ENCODE assay signal across 11 mouse cellular contexts in genomic region chr14:55477829-55478228, GRCm38 (mm10). TPM values are rescaled to one million over a fixed set of nuclear protein-coding genes. Genes with fewer than 3 reads are reported as not detected.
DNase-seq lines count a peak whose midpoint lies in the region; ATAC-seq and TF ChIP-seq lines count a peak whose summit lies in the region.
"Had no signal": no experiment of that assay in that cellular context is flagged by ENCODE, and none has a peak within 500 bp of the region (broad histone marks: within the 10 kb centered on the region; RNA-seq: fewer than 3 reads in every experiment).

No protein-coding gene starts in this region.

- H3K4me1 ChIP-seq in heart, embryonic 10.5 days: peaks cover 13% of the 10 kb centered on the region; the same call in 1 of the 2 replicates
- peaks cover 10% of the 10 kb centered on the region for H3K4me1 ChIP-seq in lung, embryonic 16.5 days (replicated peaks; ENCODE audit: control insufficient read depth, insufficient read depth, low read length)
- peaks cover 13% of the 10 kb centered on the region for H3K4me1 ChIP-seq in intestine, embryonic 16.5 days (ENCODE audit: control insufficient read depth, insufficient read depth, low read length)

- H3K9me3 ChIP-seq in heart, embryonic 10.5 days: no peaks in the 10 kb centered on the region
- H3K9me3 ChIP-seq in lung, embryonic 16.5 days (ENCODE audit: control insufficient read depth, low read length): no peaks in the 10 kb centered on the region
- no peaks in the 10 kb centered on the region for H3K9me3 ChIP-seq in intestine, embryonic 16.5 days (ENCODE audit: control insufficient read depth, low read length)
- H3K9me3 ChIP-seq: hindbrain, embryonic 15.5 days had no signal

- no peak for TF ChIP-seq POLR2A in myocyte (IDR thresholded peaks at IDR 0.05; ENCODE audit: insufficient read length, low read depth)

- no peak overlapping the region; the same call in 1 of the 2 replicates for H3K9ac ChIP-seq in lung, embryonic 16.5 days (ENCODE audit: low read length)
- H3K9ac ChIP-seq in intestine, embryonic 16.5 days (ENCODE audit: low read depth, low read length): peak overlapping the region; percentile 86; the same call in 1 of the 2 replicates

- no peak for DNase-seq in heart, embryonic 10.5 days (ENCODE audit: low spot score)
- DNase-seq in heart, postnatal 10 days: no peak
- no peak for DNase-seq in lung, postnatal 14 days
- no peak for DNase-seq in thymus, postnatal 14 days
- no peak for DNase-seq in cerebellum, adult 9-10 months

- H3ac ChIP-seq in myocyte (ENCODE audit: control insufficient read depth, insufficient read length): no peak overlapping the region

- no peaks in the 10 kb centered on the region for H3K27me3 ChIP-seq in heart, embryonic 10.5 days (ENCODE audit: insufficient read depth, poor library complexity, severe bottlenecking)
- no peaks in the 10 kb centered on the region for H3K27me3 ChIP-seq in lung, embryonic 16.5 days (ENCODE audit: control insufficient read depth, insufficient read depth, low read depth, low read length)
- no peaks in the 10 kb centered on the region for H3K27me3 ChIP-seq in intestine, embryonic 16.5 days (replicated peaks; ENCODE audit: control insufficient read depth, insufficient read depth, low read length)
- H3K27me3 ChIP-seq in myocyte (ENCODE audit: control insufficient read depth, insufficient read depth, insufficient read length): no peaks in the 10 kb centered on the region
- H3K27me3 ChIP-seq: hindbrain, embryonic 15.5 days had no signal

- ATAC-seq in lung, embryonic 16.5 days (ENCODE audit: low read depth): no peak
- ATAC-seq in intestine, embryonic 16.5 days: no peak

- peaks cover 12% of the 10 kb centered on the region; the same call in 1 of the 2 replicates for H3K36me3 ChIP-seq in heart, embryonic 10.5 days
- peaks cover 7% of the 10 kb centered on the region for H3K36me3 ChIP-seq in lung, embryonic 16.5 days (ENCODE audit: control insufficient read depth, insufficient read depth, low read length)
- H3K36me3 ChIP-seq in intestine, embryonic 16.5 days (ENCODE audit: control insufficient read depth, insufficient read depth, low read length): no peaks in the 10 kb centered on the region
- H3K36me3 ChIP-seq in myocyte (ENCODE audit: control insufficient read depth, insufficient read depth): no peaks in the 10 kb centered on the region
- H3K36me3 ChIP-seq: hindbrain, embryonic 15.5 days had no signal

- peak overlapping the region; percentile 59; the same call in 1 of the 2 replicates for H3K4me2 ChIP-seq in lung, embryonic 16.5 days (ENCODE audit: low read depth, low read length)
- no peak overlapping the region for H3K4me2 ChIP-seq in intestine, embryonic 16.5 days (ENCODE audit: low read depth, low read length)
- peak overlapping the region; percentile 86 for H3K4me2 ChIP-seq in myocyte (ENCODE audit: low read depth)

- H3K4me3 ChIP-seq in heart, embryonic 10.5 days: peak overlapping the region; percentile 76
- no peak overlapping the region for H3K4me3 ChIP-seq in lung, embryonic 16.5 days (ENCODE audit: low read length)
- no peak overlapping the region for H3K4me3 ChIP-seq in intestine, embryonic 16.5 days (ENCODE audit: low read length)
- peak overlapping the region; percentile 65 for H3K4me3 ChIP-seq in myocyte

- intact Hi-C loops in heart, postnatal 10 days (cut with DNase I): no loop called here

- H3K79me2 ChIP-seq in myocyte (ENCODE audit: control insufficient read depth, insufficient read depth): no peaks in the 10 kb centered on the region

- H3K27ac ChIP-seq in heart, embryonic 10.5 days: no peak overlapping the region
- H3K27ac ChIP-seq in lung, embryonic 16.5 days (ENCODE audit: low read length): no peak overlapping the region
- no peak overlapping the region for H3K27ac ChIP-seq in intestine, embryonic 16.5 days (ENCODE audit: low read length)
- H3K27ac ChIP-seq: hindbrain, embryonic 15.5 days had no signal

- WGBS in heart, embryonic 10.5 days: 64% methylated on average over 5 of the region's 5 CpGs
- WGBS in lung, embryonic 16.5 days: 81% methylated on average over 5 of the region's 5 CpGs
- 82% methylated on average over 5 of the region's 5 CpGs for WGBS in intestine, embryonic 16.5 days

TF ChIP-seq in myocyte, 11 proteins besides CTCF, POLR2A, EP300 and RAD21:
- TF ChIP-seq POLR2AphosphoS2 (IDR thresholded peaks at IDR 0.05; ENCODE audit: insufficient read length, low read depth) (no peak), SRF (IDR thresholded peaks at IDR 0.05; ENCODE audit: control insufficient read depth, insufficient read length, low read depth) (no peak), TCF3 (IDR thresholded peaks at IDR 0.05; ENCODE audit: insufficient read length, low read depth) (no peak)
TF ChIP-seq in myocyte: peak in this region for 0.

RNA-seq across cellular contexts. Expression of gene Dhrs4, which starts 0.7 kb away (rescaled TPM):
- polyA plus RNA-seq in heart, embryonic 10.5 days (2016; fragmentation: Nextera tagmentation; extraction: Ambion mirVana): 62.6 and 85.5 TPM in 2 replicates
- total RNA-seq in heart, postnatal 10 days (2021): 100 to 1,000 TPM; 132 to 137 TPM
- 101 and 106 TPM in 2 replicates for polyA plus RNA-seq in lung, embryonic 16.5 days (2015; fragmentation: Nextera tagmentation; extraction: Ambion mirVana)
- polyA plus RNA-seq in intestine, embryonic 16.5 days (2015; fragmentation: Nextera tagmentation; extraction: Ambion mirVana): 165 and 167 TPM in 2 replicates
- polyA plus RNA-seq in myocyte (2012; fragmentation: generic; extraction: Trizol): 29.6 TPM

RNA-seq across cellular contexts. Expression of gene Carmil3, which starts 12.6 kb away (rescaled TPM):
- polyA plus RNA-seq in heart, embryonic 10.5 days (2016; fragmentation: Nextera tagmentation; extraction: Ambion mirVana): 1.5 and 3.3 TPM in 2 replicates
- 1 to 10 TPM; 2.8 to 4.6 TPM for total RNA-seq in heart, postnatal 10 days (2021)
- 0.98 and 2.0 TPM in 2 replicates for polyA plus RNA-seq in lung, embryonic 16.5 days (2015; fragmentation: Nextera tagmentation; extraction: Ambion mirVana)
- 1.0 TPM in 2 replicates for polyA plus RNA-seq in intestine, embryonic 16.5 days (2015; fragmentation: Nextera tagmentation; extraction: Ambion mirVana)
- polyA plus RNA-seq in myocyte (2012; fragmentation: generic; extraction: Trizol): 0.08 TPM
- total RNA-seq: monocyte, adult 5-6 weeks had no signal

RNA-seq across cellular contexts. Expression of gene Cpne6, which starts 32.4 kb away (rescaled TPM):
- polyA plus RNA-seq in heart, embryonic 10.5 days (2016; fragmentation: Nextera tagmentation; extraction: Ambion mirVana): 0.36 and 0.41 TPM in 2 replicates
- under 1 TPM in 1 of 2 experiments, not detected in 1; 0.12 TPM for total RNA-seq in heart, postnatal 10 days (2021)
- polyA plus RNA-seq in lung, embryonic 16.5 days (2015; fragmentation: Nextera tagmentation; extraction: Ambion mirVana): 0.19 and 0.29 TPM in 2 replicates
- polyA plus RNA-seq in intestine, embryonic 16.5 days (2015; fragmentation: Nextera tagmentation; extraction: Ambion mirVana): 0.61 TPM in 2 replicates
- polyA plus RNA-seq in myocyte (2012; fragmentation: generic; extraction: Trizol): not detected
- total RNA-seq: gastrocnemius, adult 8-10 months; monocyte, adult 5-6 weeks had no signal

RNA-seq across cellular contexts. Expression of gene Nrl, which starts 47.0 kb away (rescaled TPM):
- not detected in 2 replicates for polyA plus RNA-seq in heart, embryonic 10.5 days (2016; fragmentation: Nextera tagmentation; extraction: Ambion mirVana)
- total RNA-seq in heart, postnatal 10 days (2021): not detected
- not detected in 2 replicates for polyA plus RNA-seq in lung, embryonic 16.5 days (2015; fragmentation: Nextera tagmentation; extraction: Ambion mirVana)
- not detected in 2 replicates for polyA plus RNA-seq in intestine, embryonic 16.5 days (2015; fragmentation: Nextera tagmentation; extraction: Ambion mirVana)
- not detected for polyA plus RNA-seq in myocyte (2012; fragmentation: generic; extraction: Trizol)
- total RNA-seq: gastrocnemius, adult 8-10 months; monocyte, adult 5-6 weeks had no signal

Comparison
In these comparisons a context has a peak if more than half of its experiments do, and no peak if none do; other contexts are left out.
1. H3K4me3 ChIP-seq: peak in heart, embryonic 10.5 days (single experiment) and myocyte (single experiment); none in lung, embryonic 16.5 days (single experiment) and intestine, embryonic 16.5 days (single experiment).